Mouse (Mus musculus) stomach, postnatal 0 days (tissue): ENCODE results near the gene Mcm10.

Experiments used
- CTCF ChIP-seq: IDR thresholded peaks from 2 replicates; pipeline ENCODE4 v1.5.1; 2016; ENCODE audit warnings: antibody characterized with exemption, low read depth, mild to moderate bottlenecking, moderate library complexity
- EP300 ChIP-seq: optimal IDR thresholded peaks from 2 replicates; pipeline ENCODE3; 2016; ENCODE audit warnings: antibody characterized with exemption

GRCm38 (mm10) chr2:4995646-4996045 is 16.9 kb downstream of the Mcm10 start:
- TF ChIP-seq CTCF (no peak), EP300 (no peak)
